Mouse (Mus musculus) spleen, adult 2 months (tissue): ENCODE measurements at regions not wholly inside any gene's neighbourhood (a gene's known extent, or its start where the extent isn't known, plus 50 kb on each side); places are given as distances from the start of the nearest gene placed in this dataset.

Experiments used
- CTCF ChIP-seq: fragments of 200-500 bp; IDR thresholded peaks from 2 replicates; pipeline ENCODE4 v1.5.1; 2011; ENCODE audit warnings: mild to moderate bottlenecking, inconsistent platforms; ENCODE audit not compliant: insufficient read depth, insufficient read length, insufficient replicate concordance; ENCODE audit errors: extremely low read depth
- POLR2A ChIP-seq: fragments of 200-500 bp; IDR thresholded peaks from 2 replicates; pipeline ENCODE4 v1.6.1; 2011; ENCODE audit warnings: low read depth, low read length, inconsistent platforms

DNA sequence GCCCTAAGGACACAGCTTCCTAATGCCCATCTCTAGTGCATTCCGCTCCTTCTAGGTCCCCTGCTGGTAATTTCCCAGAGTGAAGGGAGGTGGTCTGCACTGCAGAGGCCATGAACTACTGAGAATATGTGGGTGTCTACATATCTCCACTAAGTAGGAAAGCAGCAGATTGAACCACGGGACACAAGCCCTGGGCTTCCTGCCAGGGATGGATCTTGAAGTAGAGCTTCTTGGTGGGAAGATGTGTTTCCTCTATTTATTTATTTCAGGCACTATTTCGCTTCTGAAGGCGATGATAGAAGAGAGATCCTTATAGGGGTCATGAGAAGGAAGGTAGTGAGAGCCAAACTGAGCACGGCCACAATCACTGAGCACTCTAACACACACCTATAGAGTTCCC, 91.7 kb upstream of the Vps8 start:
- TF ChIP-seq CTCF (no peak), POLR2A (no peak)
